Mouse (Mus musculus) testis, adult 2 months (tissue): ENCODE results near the gene Hdac7. TPM values are rescaled to one million over a fixed set of nuclear protein-coding genes. Genes with fewer than 3 reads are reported as not detected.

Experiments
- H3K27ac ChIP-seq: fragments of 200-500 bp; 2 replicates; pipeline ENCODE4 v1.5.1; 2012; ENCODE audit warnings: low read depth, low read length; ENCODE audit not compliant: control insufficient read depth, insufficient read depth
- H3K27me3 ChIP-seq: fragments of 200-500 bp; 2 replicates; pipeline ENCODE4 v1.6.1; 2012; ENCODE audit warnings: mild to moderate bottlenecking, low read length, moderate library complexity; ENCODE audit not compliant: control insufficient read depth, insufficient read depth
- H3K36me3 ChIP-seq: fragments of 200-500 bp; 2 replicates; pipeline ENCODE4 v1.6.1; 2012; ENCODE audit warnings: mild to moderate bottlenecking, low read length; ENCODE audit not compliant: control insufficient read depth, insufficient read depth
- H3K4me1 ChIP-seq: fragments of 200-500 bp; 2 replicates; pipeline ENCODE4 v1.6.1; 2012; ENCODE audit warnings: low read length; ENCODE audit not compliant: control insufficient read depth, insufficient read depth
- H3K4me3 ChIP-seq: fragments of 200-500 bp; 2 replicates; pipeline ENCODE4 v1.5.1; 2012; ENCODE audit warnings: low read depth, mild to moderate bottlenecking, low read length, moderate library complexity, mixed read lengths; ENCODE audit not compliant: control insufficient read depth
- CTCF ChIP-seq: fragments of 200-500 bp; IDR thresholded peaks from 2 replicates; pipeline ENCODE4 v1.5.1; 2012; ENCODE audit warnings: low read depth, mild to moderate bottlenecking, inconsistent platforms, low read length, moderate library complexity; ENCODE audit not compliant: control insufficient read depth, insufficient read depth, insufficient replicate concordance
- POLR2A ChIP-seq: fragments of 200-500 bp; IDR thresholded peaks from 2 replicates; pipeline ENCODE4 v1.6.1; 2012; ENCODE audit warnings: low read depth, mild to moderate bottlenecking, inconsistent platforms, low read length, moderate library complexity; ENCODE audit not compliant: control insufficient read depth
- polyA plus RNA-seq: library from polyadenylated mRNA; depleted of rRNA; stranded (reverse); fragments of >200 nt; gene quantifications from 2 replicates; pipeline ENCODE4 v1.2.3, GENCODE M21; 2012

Hdac7 gene
- polyA plus RNA-seq, 1 experiment, result 6.1 TPM

- peak overlapping the region; percentile 19 for H3K27ac ChIP-seq
- H3K36me3 ChIP-seq, result no peaks in the 10 kb centered on the region
- peaks cover 11% of the 10 kb centered on the region; the same call in 1 of the 2 replicates for H3K4me1 ChIP-seq
- TF ChIP-seq POLR2A, result no peak
- no peak for TF ChIP-seq CTCF
- no peak overlapping the region for H3K4me3 ChIP-seq
- H3K27me3 ChIP-seq, result no peaks in the 10 kb centered on the region
Measured at GRCm38 (mm10) chr15:97839012-97839411, 5.3 kb downstream of the Hdac7 start.

GRCm38 (mm10) chr15:97838395-97838794 is 5.9 kb downstream of the Hdac7 start:
- no peak for TF ChIP-seq POLR2A
- no peak for TF ChIP-seq CTCF
- no peak overlapping the region for H3K4me3 ChIP-seq
- H3K4me1 ChIP-seq, result peaks cover 11% of the 10 kb centered on the region; the same call in 1 of the 2 replicates
- H3K36me3 ChIP-seq, result no peaks in the 10 kb centered on the region
- no peaks in the 10 kb centered on the region for H3K27me3 ChIP-seq
- H3K27ac ChIP-seq, result peak overlapping the region; percentile 59

GRCm38 (mm10) chr15:97837491-97838061 is 6.7 kb downstream of the Hdac7 start:
- H3K4me1 ChIP-seq, result peaks cover 11% of the 10 kb centered on the region; the same call in 1 of the 2 replicates
- no peak for TF ChIP-seq POLR2A
- no peak for TF ChIP-seq CTCF
- H3K27me3 ChIP-seq, result no peaks in the 10 kb centered on the region
- no peaks in the 10 kb centered on the region for H3K36me3 ChIP-seq
- H3K27ac ChIP-seq, result peak overlapping the region; percentile 40; the same call in 1 of the 2 replicates
- no peak overlapping the region for H3K4me3 ChIP-seq

GRCm38 (mm10) chr15:97836894-97837247 is 7.4 kb downstream of the Hdac7 start:
- H3K4me3 ChIP-seq, result no peak overlapping the region
- H3K27ac ChIP-seq, result no peak overlapping the region
- H3K27me3 ChIP-seq, result no peaks in the 10 kb centered on the region
- H3K36me3 ChIP-seq, result no peaks in the 10 kb centered on the region
- peaks cover 11% of the 10 kb centered on the region; the same call in 1 of the 2 replicates for H3K4me1 ChIP-seq
- no peak for TF ChIP-seq POLR2A
- TF ChIP-seq CTCF, result no peak

- Histone ChIP-seq H3K4me1 (peaks cover 14% of the 10 kb centered on the region), H3K27me3 (no peaks in the 10 kb centered on the region), H3K4me3 (no peak overlapping the region), H3K27ac (no peak overlapping the region), H3K36me3 (no peaks in the 10 kb centered on the region)
- TF ChIP-seq POLR2A, result no peak
- TF ChIP-seq CTCF, result no peak
Measured at GRCm38 (mm10) chr15:97836153-97836893, 8.0 kb downstream of the Hdac7 start.

GRCm38 (mm10) chr15:97832764-97833479 is 11.4 kb downstream of the Hdac7 start:
- TF ChIP-seq CTCF, result no peak
- TF ChIP-seq POLR2A, result no peak
- peaks cover 7% of the 10 kb centered on the region for H3K4me1 ChIP-seq
- H3K27ac ChIP-seq, result no peak overlapping the region
- H3K4me3 ChIP-seq, result no peak overlapping the region
- no peaks in the 10 kb centered on the region for H3K27me3 ChIP-seq
- H3K36me3 ChIP-seq, result no peaks in the 10 kb centered on the region

- peaks cover 5% of the 10 kb centered on the region for H3K4me1 ChIP-seq
- no peaks in the 10 kb centered on the region for H3K27me3 ChIP-seq
- H3K27ac ChIP-seq, result peak overlapping the region; percentile 91
- no peaks in the 10 kb centered on the region for H3K36me3 ChIP-seq
- TF ChIP-seq POLR2A, result no peak
- H3K4me3 ChIP-seq, result peak overlapping the region; percentile 83
Measured at GRCm38 (mm10) chr15:97831987-97832640, 12.2 kb downstream of the Hdac7 start.
